Mouse (Mus musculus) natural killer cell, adult 2 months (primary cell): ENCODE data around the gene 9530003J23Rik.

ENCODE experiments used
- DNase-seq, 2 experiments: peaks; one replicate each; pipeline ENCODE4 v3.0.0; 2022; ENCODE audit warnings: low spot score in 2 of 2

9530003J23Rik gene

GRCm38 (mm10) chr10:117185399-117186089 is 53.0 kb downstream of the 9530003J23Rik start:
- DNase-seq = no peak
